Mouse (Mus musculus): ENCODE measurements around the gene Spata6. TPM values are rescaled to one million over a fixed set of nuclear protein-coding genes. Genes with fewer than 3 reads are reported as not detected.

The Spata6 gene
- total RNA-seq, 1 experiment from 2014 or later: 15.8 TPM

GRCm38 (mm10) chr4:111817478-111817877 lies 97.7 kb downstream of the Spata6 start:
- ATAC-seq (replicated peaks; ENCODE audit: low read depth, poor library complexity, severe bottlenecking): no peak

GRCm38 (mm10) chr4:111838882-111839281 lies 119.1 kb downstream of the Spata6 start:
- no peak for ATAC-seq (replicated peaks; ENCODE audit: low read depth, poor library complexity, severe bottlenecking)

- ATAC-seq (replicated peaks; ENCODE audit: low read depth, poor library complexity, severe bottlenecking): no peak
Observed at GRCm38 (mm10) chr4:111852626-111853025, 132.8 kb downstream of the Spata6 start.

- ATAC-seq (replicated peaks; ENCODE audit: low read depth, poor library complexity, severe bottlenecking): no peak
Observed at GRCm38 (mm10) chr4:111866701-111867100, 146.9 kb downstream of the Spata6 start.

GRCm38 (mm10) chr4:111867743-111868401 lies 148.1 kb downstream of the Spata6 start:
- no peak for ATAC-seq (replicated peaks; ENCODE audit: low read depth, poor library complexity, severe bottlenecking)

Other genes with a start within 250 kb of the Spata6 start
- not detected in 2 replicates for gene Slc5a9, start 182.9 kb downstream of the Spata6 start, total RNA-seq (2017)
- not detected in 2 replicates for gene Skint8, start 199.4 kb downstream of the Spata6 start, total RNA-seq (2017)

All from common myeloid progenitor, adult 5-6 weeks (primary cell).